Mouse (Mus musculus) heart, adult 2 months (tissue): ENCODE data around the gene Gm20388.

Experiments
- CTCF ChIP-seq: fragments of 200-600 bp; IDR thresholded peaks from 2 replicates; pipeline ENCODE4 v1.8.1; 2022; ENCODE audit warnings: antibody characterized with exemption, mild to moderate bottlenecking, moderate library complexity
- EP300 ChIP-seq: fragments of 200-500 bp; IDR thresholded peaks from 2 replicates; pipeline ENCODE4 v1.6.1; 2011; ENCODE audit warnings: low read depth, low read length, control low read depth; ENCODE audit not compliant: insufficient read depth
- POLR2A ChIP-seq: fragments of 200-500 bp; IDR thresholded peaks from 2 replicates; pipeline ENCODE4 v1.6.1; 2011; ENCODE audit warnings: mild to moderate bottlenecking, low read depth, low read length, control low read depth; ENCODE audit not compliant: insufficient read depth

GRCm38 (mm10) chr8:120501426-120501825 is 590.8 kb downstream of the Gm20388 start:
- no peak for TF ChIP-seq CTCF
- no peak for TF ChIP-seq POLR2A
- no peak for TF ChIP-seq EP300
